Mouse (Mus musculus): ENCODE measurements at regions not wholly inside any gene's neighbourhood (a gene's known extent, or its start where the extent isn't known, plus 50 kb on each side); places are given as distances from the start of the nearest gene placed in this dataset.

DNA sequence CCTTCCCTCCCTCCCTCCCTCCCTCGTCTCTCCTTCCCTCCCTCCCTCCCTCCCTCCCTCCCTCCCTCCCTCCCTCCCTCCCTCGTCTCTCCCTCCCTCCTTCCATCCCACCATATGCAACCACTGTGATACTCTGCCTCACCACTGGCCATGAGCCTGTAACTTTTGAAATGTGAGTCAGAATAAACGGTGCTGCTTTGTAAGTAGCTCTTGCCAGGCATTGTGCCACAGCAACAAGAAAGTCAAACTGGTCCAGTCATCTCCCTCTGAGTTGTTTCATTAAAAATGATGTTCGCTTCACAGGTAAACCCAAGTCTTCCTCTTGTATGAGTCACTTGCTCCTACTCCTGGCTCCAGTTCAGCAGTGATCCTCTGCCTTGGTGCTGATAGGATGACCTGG, 85.1 kb upstream of the Otud4 start:
- no peak for DNase-seq (ENCODE audit: low spot score)
- Histone ChIP-seq H3K36me3 (no peaks in the 10 kb centered on the region), H3K27me3 (ENCODE audit: low read depth, poor library complexity, severe bottlenecking) (no peaks in the 10 kb centered on the region), H3K4me3 (no peak overlapping the region), H3K9me3 (replicated peaks) (no peaks in the 10 kb centered on the region), H3K4me1 (no peaks in the 10 kb centered on the region), H3K27ac (replicated peaks) (no peak overlapping the region)
- 88% methylated on average over 2 of the region's 4 CpGs for WGBS

DNA sequence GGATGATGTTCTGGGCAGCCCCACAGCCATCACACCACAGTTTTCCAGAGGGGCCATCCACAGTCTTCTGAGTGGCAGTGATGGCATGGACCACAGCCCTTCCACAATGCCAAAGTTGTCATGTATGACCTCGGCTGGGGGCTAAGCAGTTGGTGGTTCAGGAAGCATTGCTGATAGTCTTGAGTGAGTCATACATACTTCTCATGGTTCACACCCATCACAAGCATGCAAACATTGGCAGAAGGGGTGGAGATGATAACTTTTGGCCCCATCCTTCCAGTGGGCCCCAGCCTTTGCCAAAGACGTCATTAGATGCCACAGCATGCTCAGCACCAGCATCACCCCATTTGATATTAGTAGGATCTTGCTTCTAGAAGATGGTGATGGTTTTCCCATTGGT, 89.3 kb upstream of the Otud4 start:
- Histone ChIP-seq H3K36me3 (no peaks in the 10 kb centered on the region), H3K9me3 (replicated peaks) (no peaks in the 10 kb centered on the region)

DNA sequence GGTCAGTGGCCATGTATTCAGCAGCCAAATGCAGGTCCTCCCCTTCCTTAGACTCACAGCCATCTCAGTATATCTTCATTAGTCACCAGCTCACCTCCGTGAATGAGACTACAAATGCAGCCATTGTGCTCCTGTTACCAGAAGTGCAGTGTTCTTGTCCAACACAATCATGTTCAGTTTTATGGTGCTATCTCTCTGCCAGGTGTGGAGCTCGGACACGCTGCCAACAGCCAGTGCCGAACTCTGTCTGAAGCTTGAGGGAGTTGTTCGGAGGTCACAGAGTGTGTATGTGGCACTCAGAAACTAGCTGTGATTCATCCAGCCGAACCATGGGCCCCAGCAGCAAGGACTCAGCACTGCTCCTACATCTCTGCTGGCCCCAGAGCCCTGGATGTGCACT, 91.3 kb upstream of the Otud4 start:
- WGBS, result 86% methylated on average over 6 of the region's 6 CpGs

More for the DNA sequence above, 89.3 kb upstream of the Otud4 start:
- Histone ChIP-seq H3K27me3 (ENCODE audit: low read depth, poor library complexity, severe bottlenecking) (no peaks in the 10 kb centered on the region), H3K4me1 (no peaks in the 10 kb centered on the region), H3K4me3 (no peak overlapping the region), H3K27ac (replicated peaks) (no peak overlapping the region)
- 90% methylated on average over 2 of the region's 2 CpGs for WGBS
- DNase-seq (ENCODE audit: low spot score), result no peak

DNA sequence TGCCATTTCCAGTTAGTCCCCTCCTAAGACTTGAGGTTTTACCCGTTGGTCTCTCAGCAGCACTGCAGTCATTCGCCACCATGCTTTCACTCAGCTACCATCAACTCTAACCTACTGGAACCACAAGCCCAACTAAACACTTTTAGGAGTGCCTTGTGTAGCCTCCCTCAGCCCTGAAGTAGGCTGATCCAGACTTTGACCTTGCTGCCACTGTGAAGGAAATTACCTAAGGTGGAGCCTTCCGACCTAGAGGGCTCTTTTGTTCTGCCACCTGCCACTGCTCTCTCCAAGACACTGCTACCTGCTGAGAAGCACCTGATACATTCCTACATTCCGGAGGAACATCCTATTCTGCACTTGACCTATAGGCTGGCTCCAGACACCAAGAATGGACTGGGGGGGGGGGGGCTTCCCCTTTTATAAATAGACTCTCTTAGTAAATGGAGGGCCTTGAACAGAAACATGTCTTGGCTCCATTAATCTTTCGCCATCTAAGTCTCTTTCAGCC, 93.5 kb upstream of the Otud4 start:
- Histone ChIP-seq H3K27ac (replicated peaks) (no peak overlapping the region), H3K36me3 (no peaks in the 10 kb centered on the region), H3K4me3 (no peak overlapping the region), H3K4me1 (no peaks in the 10 kb centered on the region), H3K9me3 (replicated peaks) (no peaks in the 10 kb centered on the region), H3K27me3 (ENCODE audit: low read depth, poor library complexity, severe bottlenecking) (no peaks in the 10 kb centered on the region)
- no peak for DNase-seq (ENCODE audit: low spot score)
- 88% methylated on average over 5 of the region's 5 CpGs for WGBS

More for the DNA sequence above, 91.3 kb upstream of the Otud4 start:
- Histone ChIP-seq H3K4me3 (no peak overlapping the region), H3K36me3 (no peaks in the 10 kb centered on the region), H3K4me1 (no peaks in the 10 kb centered on the region), H3K27ac (replicated peaks) (no peak overlapping the region), H3K27me3 (ENCODE audit: low read depth, poor library complexity, severe bottlenecking) (no peaks in the 10 kb centered on the region), H3K9me3 (replicated peaks) (no peaks in the 10 kb centered on the region)
- no peak for DNase-seq (ENCODE audit: low spot score)

DNA sequence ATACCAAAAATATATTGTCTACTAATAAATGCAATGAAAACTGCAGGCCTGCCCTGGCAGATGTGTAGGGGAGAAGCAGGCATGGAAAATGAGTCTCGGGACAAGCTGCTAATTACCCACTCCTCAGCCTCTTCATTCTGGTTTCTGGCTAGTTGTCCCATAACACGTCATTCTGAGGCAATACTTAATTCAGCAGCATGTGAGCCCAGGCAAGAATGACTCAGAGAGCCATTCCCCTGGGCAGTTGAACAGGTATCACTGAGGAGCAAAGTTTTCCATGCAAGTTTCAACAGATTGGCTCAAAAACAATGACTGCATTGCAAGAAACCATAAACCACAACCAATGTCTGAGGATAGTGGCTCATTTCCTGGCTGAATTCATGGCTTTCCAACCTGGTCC, 97.0 kb upstream of the Otud4 start:
- H3K4me1 ChIP-seq, result no peaks in the 10 kb centered on the region
- H3K4me3 ChIP-seq, result no peak overlapping the region
- H3K36me3 ChIP-seq, result no peaks in the 10 kb centered on the region
- 79% methylated on average over 2 of the region's 2 CpGs for WGBS
- H3K9me3 ChIP-seq (replicated peaks), result no peaks in the 10 kb centered on the region
- H3K27ac ChIP-seq (replicated peaks), result no peak overlapping the region
- H3K27me3 ChIP-seq (ENCODE audit: low read depth, poor library complexity, severe bottlenecking), result no peaks in the 10 kb centered on the region
- DNase-seq (ENCODE audit: low spot score), result no peak

DNA sequence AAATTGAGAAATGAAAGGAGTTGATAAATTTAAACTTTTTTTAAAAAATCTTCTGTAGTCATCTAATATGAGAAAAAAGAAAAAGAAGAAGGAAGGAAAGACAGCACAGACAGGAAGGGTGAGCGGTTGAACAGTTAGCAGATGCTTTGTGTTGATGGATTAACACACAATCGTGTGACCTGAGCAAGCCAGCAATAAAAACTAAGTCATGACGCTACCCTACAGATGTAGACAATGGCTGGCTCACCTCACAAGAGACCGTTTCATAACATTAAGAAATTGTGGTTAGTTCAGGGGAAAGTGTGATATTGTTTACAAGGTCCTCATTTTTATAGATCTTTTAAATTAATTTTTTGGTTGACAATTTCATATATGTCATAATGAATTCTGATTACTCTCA, 99.4 kb upstream of the Otud4 start:
- DNase-seq (ENCODE audit: low spot score), result no peak
- 90% methylated on average over 4 of the region's 4 CpGs for WGBS

DNA sequence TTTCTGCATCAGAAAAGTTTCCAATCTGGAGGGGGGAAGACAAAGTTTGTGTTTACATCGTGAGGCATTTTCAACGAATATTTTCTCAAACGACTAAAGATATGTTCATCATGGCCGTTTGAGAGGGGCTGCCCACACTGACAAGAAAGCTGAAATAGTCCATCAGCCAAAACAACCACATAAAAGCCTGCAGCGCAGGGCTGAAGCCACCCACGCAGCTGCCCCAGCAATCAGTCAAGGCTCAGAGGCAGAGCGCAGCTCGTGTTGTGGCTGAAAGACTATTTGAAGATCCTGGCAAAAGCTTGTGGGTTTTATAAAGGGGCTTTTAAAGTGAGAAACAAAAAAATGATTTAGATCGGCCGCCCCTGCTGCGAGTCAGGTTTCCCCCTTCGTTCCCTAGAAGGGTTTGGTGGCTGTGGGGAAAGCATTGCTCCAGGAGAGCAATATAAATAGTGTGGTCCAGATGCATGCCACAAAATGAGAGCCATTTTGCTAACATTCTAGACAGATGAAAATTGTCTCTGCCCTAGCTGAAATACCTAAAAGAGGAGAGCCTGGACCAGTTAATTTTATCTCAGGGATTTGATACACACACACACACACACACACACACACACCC, 105.0 kb upstream of the Otud4 start:
- no peaks in the 10 kb centered on the region for H3K36me3 ChIP-seq
- H3K9me3 ChIP-seq (replicated peaks), result no peaks in the 10 kb centered on the region
- no peak overlapping the region for H3K27ac ChIP-seq (replicated peaks)
- H3K4me3 ChIP-seq, result no peak overlapping the region
- no peaks in the 10 kb centered on the region for H3K4me1 ChIP-seq
- no peak for DNase-seq (ENCODE audit: low spot score)
- H3K27me3 ChIP-seq (ENCODE audit: low read depth, poor library complexity, severe bottlenecking), result no peaks in the 10 kb centered on the region
- WGBS, result 86% methylated on average over 12 of the region's 12 CpGs

More for the DNA sequence above, 99.4 kb upstream of the Otud4 start:
- no peak overlapping the region for H3K27ac ChIP-seq (replicated peaks)
- no peaks in the 10 kb centered on the region for H3K4me1 ChIP-seq
- no peak overlapping the region for H3K4me3 ChIP-seq
- no peaks in the 10 kb centered on the region for H3K9me3 ChIP-seq (replicated peaks)
- H3K36me3 ChIP-seq, result no peaks in the 10 kb centered on the region
- no peaks in the 10 kb centered on the region for H3K27me3 ChIP-seq (ENCODE audit: low read depth, poor library complexity, severe bottlenecking)

DNA sequence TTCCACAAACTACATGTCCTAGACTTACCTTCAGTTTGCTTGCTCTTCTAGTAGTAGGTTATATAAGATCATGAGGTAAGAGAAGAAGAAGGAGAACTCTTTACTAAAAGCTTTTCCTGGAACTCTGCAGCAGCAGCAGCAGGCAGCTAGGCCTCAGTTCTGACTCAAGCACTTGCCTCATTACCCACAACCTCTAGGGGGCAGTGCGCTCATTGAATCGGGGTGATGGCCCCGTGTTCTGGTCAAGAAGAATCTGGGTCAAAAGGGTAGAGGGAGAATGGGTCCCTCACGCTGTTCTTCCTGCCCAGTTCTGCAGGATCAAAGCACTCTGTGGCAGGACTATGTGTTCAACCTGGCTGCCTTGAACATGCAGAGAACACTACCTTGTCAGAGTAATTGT, 109.9 kb upstream of the Otud4 start:
- H3K27ac ChIP-seq (replicated peaks), result no peak overlapping the region
- no peak for DNase-seq (ENCODE audit: low spot score)
- H3K9me3 ChIP-seq (replicated peaks), result no peaks in the 10 kb centered on the region
- WGBS, result 36% methylated on average over 4 of the region's 4 CpGs
- H3K36me3 ChIP-seq, result no peaks in the 10 kb centered on the region
- no peaks in the 10 kb centered on the region for H3K27me3 ChIP-seq (ENCODE audit: low read depth, poor library complexity, severe bottlenecking)
- H3K4me3 ChIP-seq, result no peak overlapping the region
- no peaks in the 10 kb centered on the region for H3K4me1 ChIP-seq

DNA sequence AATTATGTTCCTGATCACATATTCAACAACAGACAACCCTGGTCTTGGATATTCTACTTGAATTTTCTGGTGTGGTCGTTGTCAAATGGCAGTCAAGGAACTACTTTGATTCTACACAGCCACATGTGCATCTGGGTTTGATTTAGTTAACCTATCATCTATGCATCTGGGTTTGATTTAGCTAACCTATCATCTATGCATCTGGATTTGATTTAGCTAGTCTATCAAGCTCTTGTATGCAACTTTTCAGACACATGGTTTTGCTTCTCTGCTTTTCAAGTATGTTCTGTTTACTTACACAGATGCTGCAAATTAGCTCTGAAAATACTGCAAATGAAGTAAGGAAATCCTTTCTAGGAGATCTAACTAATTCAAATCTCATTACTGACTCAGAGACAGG, 117.4 kb upstream of the Otud4 start:
- no peaks in the 10 kb centered on the region for H3K4me1 ChIP-seq
- H3K4me3 ChIP-seq, result no peak overlapping the region
- DNase-seq (ENCODE audit: low spot score), result no peak
- H3K27me3 ChIP-seq (ENCODE audit: low read depth, poor library complexity, severe bottlenecking), result no peaks in the 10 kb centered on the region
- no peaks in the 10 kb centered on the region for H3K36me3 ChIP-seq
- no peak overlapping the region for H3K27ac ChIP-seq (replicated peaks)
- H3K9me3 ChIP-seq (replicated peaks), result no peaks in the 10 kb centered on the region
- WGBS, result 64% methylated on average over 1 of the region's 1 CpGs

DNA sequence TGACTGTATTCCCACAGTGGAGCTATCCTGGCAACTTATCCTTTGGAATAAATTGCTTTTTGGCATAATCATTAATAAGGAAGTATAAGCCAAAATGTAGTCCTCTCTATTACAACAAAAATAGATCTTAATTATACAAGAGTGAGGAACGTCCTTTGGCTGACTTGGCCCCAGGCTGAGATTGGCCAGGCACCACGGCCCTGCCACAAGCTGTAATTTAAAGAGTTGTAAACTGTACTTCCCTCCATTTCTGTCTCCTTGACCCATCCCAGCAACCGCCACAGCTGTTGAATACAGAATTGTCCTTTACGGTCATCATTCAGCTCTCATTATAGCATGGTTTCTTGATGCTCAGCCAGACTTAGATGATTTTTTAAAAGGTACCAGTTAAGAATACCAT, 119.6 kb upstream of the Smad1 start:
- no peaks in the 10 kb centered on the region for H3K9me3 ChIP-seq (replicated peaks)
- no peaks in the 10 kb centered on the region for H3K4me1 ChIP-seq
- WGBS, result 85% methylated on average over 4 of the region's 4 CpGs
- no peaks in the 10 kb centered on the region for H3K36me3 ChIP-seq
- no peak overlapping the region for H3K27ac ChIP-seq (replicated peaks)
- no peak overlapping the region for H3K4me3 ChIP-seq
- no peaks in the 10 kb centered on the region for H3K27me3 ChIP-seq (ENCODE audit: low read depth, poor library complexity, severe bottlenecking)
- no peak for DNase-seq (ENCODE audit: low spot score)

DNA sequence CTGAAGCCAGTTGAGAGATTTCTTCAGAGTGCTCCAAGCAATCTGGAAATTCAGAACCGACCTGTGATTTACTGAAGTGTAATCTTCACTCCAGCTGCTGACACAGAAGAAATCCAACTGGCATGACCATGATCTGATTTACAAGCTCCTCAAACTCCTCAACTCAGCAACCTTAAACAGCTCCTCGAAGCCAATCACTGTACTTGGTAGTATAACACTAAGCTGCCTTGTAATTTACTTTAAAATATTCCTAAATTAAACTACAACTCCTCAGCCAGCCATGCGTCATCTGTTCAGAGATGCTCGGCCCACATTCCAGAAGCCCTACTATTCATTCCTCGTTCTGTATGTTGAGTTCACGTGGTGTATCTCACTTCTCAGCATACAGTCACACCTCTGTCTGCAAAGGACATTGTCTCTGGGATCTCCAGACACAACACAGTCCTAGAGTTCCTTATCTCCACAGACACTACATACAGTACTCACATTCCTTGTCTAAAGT, 116.0 kb upstream of the Smad1 start:
- DNase-seq (ENCODE audit: low spot score), result no peak
- Histone ChIP-seq H3K36me3 (no peaks in the 10 kb centered on the region), H3K27me3 (ENCODE audit: low read depth, poor library complexity, severe bottlenecking) (no peaks in the 10 kb centered on the region), H3K9me3 (replicated peaks) (no peaks in the 10 kb centered on the region), H3K4me3 (no peak overlapping the region), H3K4me1 (no peaks in the 10 kb centered on the region), H3K27ac (replicated peaks) (no peak overlapping the region)
- 91% methylated on average over 6 of the region's 6 CpGs for WGBS

DNA sequence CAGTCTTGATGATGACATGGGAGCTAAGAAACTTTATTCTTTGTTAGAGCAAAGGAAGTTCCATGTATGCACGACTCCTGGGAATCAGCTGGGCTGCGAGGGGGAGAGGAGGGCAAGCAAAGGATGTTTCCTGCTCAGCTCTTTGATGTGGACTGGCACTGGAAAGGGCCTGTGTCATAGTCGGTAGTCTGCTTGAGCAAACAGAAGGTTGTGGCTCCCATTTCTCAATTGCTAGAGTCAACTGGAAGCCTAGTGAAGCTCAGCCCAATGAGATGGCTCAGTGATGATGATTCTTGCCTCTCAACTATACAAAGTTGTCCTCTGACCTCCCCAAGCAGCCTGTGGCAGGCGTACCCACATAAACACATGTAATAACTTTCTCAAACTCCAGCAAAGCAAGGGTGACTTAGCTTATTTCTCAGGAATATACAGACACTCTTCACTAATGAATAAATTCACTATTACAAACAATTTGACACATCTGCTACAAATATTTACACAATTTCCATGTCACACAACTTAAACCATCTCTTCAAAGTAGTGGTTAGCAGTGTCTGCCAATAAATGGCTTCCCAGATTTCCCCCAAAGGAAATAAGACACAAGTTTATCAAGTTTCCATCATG, 115.4 kb upstream of the Smad1 start:
- H3K27me3 ChIP-seq (ENCODE audit: low read depth, poor library complexity, severe bottlenecking), result no peaks in the 10 kb centered on the region
- no peak for DNase-seq (ENCODE audit: low spot score)
- WGBS, result 70% methylated on average over 4 of the region's 4 CpGs
- H3K27ac ChIP-seq (replicated peaks), result no peak overlapping the region
- no peak overlapping the region for H3K4me3 ChIP-seq
- H3K4me1 ChIP-seq, result no peaks in the 10 kb centered on the region
- H3K36me3 ChIP-seq, result no peaks in the 10 kb centered on the region
- H3K9me3 ChIP-seq (replicated peaks), result no peaks in the 10 kb centered on the region

DNA sequence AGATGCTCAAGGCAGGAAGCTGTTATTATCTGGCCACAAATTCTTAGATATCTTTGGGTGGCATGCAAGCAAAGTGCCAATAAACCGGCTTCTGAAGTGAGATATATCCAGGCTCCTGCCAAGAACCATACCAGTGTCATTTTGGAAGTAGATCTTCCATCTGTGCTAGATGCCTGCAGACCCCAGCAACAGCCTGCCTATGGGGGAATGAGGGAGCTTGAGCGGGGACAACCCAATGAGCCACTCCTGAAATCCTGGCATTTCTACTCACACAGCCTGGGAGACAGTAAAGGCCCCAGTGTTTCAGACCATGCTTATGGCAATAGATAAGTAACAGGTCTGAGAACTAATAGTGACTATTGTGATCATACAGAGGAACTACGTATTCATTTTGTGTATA, 109.3 kb upstream of the Smad1 start:
- Histone ChIP-seq H3K9me3 (replicated peaks) (no peaks in the 10 kb centered on the region), H3K27ac (replicated peaks) (no peak overlapping the region), H3K4me3 (no peak overlapping the region), H3K36me3 (no peaks in the 10 kb centered on the region), H3K4me1 (no peaks in the 10 kb centered on the region), H3K27me3 (ENCODE audit: low read depth, poor library complexity, severe bottlenecking) (no peaks in the 10 kb centered on the region)
- no peak for DNase-seq (ENCODE audit: low spot score)
- 97% methylated on average over 3 of the region's 3 CpGs for WGBS
